Mouse (Mus musculus) right cerebral cortex, adult 2 months (tissue): ENCODE data around the gene Wt1.

Experiments used
- DNase-seq, 2 experiments: peaks; one replicate each; pipeline ENCODE4 v3.0.0; 2021 to 2022; ENCODE audit warnings: low spot score in 2 of 2

Wt1 gene

DNA sequence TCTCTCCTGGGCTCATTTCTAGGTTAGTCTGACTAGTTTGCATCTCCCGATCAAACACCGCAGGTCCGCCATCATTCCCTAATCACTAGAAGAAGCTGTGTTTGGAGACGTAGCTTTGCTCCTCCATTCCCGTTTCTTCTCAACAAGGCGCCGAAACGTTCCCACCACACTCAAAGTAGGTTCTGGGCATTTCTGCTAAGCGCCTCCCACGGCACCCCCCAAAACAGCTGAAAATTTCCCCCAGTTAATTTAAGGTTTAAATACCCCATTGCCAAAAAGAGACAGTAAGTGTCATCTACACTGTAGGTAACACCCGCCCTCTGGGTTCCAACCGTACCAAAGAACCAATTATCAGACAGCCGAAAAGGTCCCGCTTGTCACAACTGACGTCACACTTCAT, 688 bp upstream of the Wt1 start:
- no peak for DNase-seq

- DNase-seq, result no peak
Measured at GRCm38 (mm10) chr2:105126691-105127530, 582 bp downstream of the Wt1 start.

DNA sequence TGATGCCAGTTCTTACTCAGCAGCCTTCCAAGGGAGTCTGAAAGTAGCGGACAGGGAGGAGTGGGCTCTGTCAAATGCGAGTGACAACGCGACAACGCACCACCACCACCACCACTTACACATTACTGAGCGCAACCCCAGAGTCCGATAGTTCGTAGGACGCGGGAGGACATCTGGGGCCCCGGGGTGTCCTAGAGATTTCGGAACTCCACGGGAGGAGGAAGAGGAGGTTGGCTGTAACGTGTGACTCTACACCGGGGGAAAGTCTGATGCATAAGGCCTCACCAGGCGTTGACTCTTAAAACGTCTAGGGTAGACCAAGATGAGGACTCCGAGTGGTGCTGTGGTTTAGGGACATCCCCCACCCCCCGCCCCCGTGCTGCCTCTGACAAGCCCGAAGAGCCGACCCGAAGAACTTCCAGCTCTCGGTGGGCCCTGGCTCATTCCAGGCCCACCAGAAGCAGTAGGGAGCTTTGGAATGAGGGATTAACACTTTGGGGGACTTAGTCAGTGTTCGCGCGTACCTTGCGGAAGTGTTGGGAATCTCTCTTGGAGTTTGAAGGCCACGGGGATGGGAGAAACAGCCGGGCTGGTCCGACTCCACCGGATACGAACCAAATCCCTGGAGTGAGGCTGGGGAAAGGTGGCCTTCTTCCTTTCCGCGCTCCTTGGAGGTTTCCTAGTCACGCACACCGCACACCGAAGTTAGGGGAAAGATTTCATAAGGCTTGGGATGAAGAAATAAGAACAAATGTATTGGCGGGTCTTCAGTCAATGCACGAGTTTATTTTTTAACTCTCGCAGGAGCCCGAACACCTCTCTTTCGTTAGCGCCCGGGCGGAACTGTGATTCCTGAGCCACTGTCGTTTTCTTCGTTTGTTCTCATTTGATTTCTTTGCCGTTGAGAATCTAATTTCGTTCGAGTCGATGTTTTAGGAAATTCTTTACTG, 1.5 kb downstream of the Wt1 start:
- no peak for DNase-seq

- DNase-seq, result no peak
Measured at GRCm38 (mm10) chr2:105128564-105128963, 2.2 kb downstream of the Wt1 start.

GRCm38 (mm10) chr2:105130351-105131060, 4.2 kb downstream of the Wt1 start:
- no peak for DNase-seq

GRCm38 (mm10) chr2:105131061-105131810, 4.9 kb downstream of the Wt1 start:
- no peak for DNase-seq

GRCm38 (mm10) chr2:105131811-105132100, 5.4 kb downstream of the Wt1 start:
- DNase-seq, result no peak

- DNase-seq, result no peak
Measured at GRCm38 (mm10) chr2:105132300-105132699, 6.0 kb downstream of the Wt1 start.

- DNase-seq, result no peak
Measured at GRCm38 (mm10) chr2:105132933-105133795, 6.8 kb downstream of the Wt1 start.

DNA sequence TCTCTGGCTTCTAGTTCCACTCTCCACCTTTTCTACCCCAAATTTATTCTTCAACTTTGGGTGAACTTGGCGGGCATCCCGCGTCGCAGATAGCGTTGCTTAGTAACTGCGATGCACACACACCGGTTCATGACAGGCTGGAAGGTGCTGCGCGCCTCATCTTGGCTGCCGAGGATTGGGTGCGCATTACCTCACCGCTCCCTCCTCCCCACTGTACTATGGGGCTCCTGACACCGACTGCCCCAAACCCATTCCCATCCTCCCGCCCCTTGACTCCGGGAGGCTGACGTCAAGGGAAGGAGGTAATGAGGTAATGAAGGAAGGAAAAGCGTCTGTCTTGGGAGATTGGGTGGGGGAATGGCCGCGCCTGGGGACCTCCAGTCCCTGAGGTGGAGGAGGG, 8.0 kb downstream of the Wt1 start:
- no peak for DNase-seq

DNA sequence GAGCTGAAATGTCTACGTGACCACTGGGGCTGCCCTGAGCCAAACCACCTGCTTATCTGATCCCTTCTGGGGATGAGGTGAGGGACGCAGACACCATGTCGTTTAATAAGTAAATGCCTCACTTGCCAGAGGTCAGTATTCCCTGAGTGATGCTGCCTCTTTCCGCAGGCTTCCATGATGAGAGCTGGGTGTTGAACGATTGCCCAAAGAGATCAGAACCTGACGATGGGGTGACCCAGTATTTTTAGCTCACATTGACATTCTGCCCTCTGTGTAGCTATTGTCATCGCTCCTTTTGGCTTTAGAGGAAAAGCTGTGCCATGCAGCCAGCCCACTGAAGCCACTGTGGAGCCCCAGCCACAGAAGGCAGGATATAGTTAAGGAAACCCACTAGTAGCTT, 13.1 kb downstream of the Wt1 start:
- no peak for DNase-seq

DNA sequence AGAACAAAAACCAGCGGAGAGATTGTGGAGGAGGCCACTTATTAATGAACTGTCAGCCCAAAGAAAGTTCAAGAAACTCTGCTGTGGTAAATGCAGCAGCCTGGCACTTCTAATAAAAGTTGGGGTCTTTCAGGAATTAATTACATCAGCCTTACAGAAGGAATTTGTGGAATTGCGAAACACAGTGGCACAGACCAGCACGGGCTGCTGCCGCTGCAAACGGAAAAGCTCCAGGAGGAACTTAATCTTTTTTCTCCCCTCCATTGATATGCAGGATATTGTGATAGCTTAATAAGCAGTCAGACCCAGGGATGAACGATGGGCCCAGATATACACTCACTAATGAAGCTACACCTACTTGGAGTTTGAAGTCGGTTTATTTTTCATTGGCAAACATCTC, 15.0 kb downstream of the Wt1 start:
- no peak for DNase-seq

- no peak for DNase-seq
Measured at GRCm38 (mm10) chr2:105143731-105144130, 17.4 kb downstream of the Wt1 start.

DNA sequence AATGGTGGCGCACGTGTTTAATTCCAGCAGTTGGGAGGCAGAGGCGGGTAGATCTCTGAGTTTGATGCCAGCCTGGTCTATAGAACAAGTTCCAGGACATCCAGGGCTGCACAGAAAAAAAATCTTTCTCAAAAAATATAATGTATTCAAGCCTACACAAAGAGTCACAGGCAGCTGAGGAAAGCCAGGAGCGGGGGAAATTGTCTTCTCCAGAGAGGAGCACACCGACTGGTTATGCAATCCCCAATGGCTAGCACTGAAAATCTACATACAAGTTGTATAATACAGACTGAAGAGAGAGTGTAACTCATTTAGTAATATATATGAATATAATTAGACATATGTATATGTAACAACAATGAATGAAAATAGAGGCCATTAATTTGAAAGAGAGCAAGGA, 25.2 kb downstream of the Wt1 start:
- no peak for DNase-seq

DNA sequence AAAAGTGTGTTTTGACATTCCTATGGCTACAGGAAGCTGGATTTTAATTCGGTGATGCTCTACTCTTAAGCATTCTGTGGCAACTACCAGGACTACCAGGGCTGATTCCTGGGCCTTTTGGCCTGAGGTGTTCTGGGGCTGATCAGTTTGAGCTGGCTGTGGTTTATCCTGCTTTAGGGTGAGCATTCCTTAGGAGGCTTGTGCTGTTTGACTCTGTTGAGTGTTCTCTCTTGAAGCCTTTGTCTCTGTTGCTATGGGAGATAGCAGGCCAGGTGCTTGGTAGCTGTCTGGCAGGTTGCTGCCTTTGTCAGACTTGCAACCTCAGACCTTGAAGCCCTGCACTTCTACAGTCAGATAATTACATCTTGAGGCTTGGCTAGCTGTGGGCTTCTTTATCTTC, 26.7 kb downstream of the Wt1 start:
- DNase-seq, result no peak

DNA sequence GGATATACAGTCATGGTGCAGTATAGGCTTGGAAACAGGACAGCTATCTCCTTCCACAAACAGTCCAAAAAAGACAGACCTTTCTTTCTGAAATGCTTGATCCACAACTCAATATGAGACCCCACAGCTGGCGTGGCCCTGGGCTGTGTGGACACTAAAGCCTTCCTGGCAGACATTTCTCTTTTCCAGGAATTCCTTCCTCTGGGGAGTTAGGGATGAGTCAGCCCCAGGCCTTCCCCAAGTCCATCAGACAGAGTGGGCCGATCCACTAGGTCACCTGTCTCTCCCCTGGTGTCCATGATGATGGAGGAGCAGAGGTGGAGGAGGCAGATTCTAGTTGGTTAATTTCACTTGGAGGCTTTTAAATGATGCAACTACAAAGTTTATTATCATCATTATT, 34.6 kb downstream of the Wt1 start:
- no peak for DNase-seq

GRCm38 (mm10) chr2:105162763-105163162, 36.4 kb downstream of the Wt1 start:
- no peak for DNase-seq

- no peak for DNase-seq
Measured at GRCm38 (mm10) chr2:105168137-105168536, 41.8 kb downstream of the Wt1 start.

DNA sequence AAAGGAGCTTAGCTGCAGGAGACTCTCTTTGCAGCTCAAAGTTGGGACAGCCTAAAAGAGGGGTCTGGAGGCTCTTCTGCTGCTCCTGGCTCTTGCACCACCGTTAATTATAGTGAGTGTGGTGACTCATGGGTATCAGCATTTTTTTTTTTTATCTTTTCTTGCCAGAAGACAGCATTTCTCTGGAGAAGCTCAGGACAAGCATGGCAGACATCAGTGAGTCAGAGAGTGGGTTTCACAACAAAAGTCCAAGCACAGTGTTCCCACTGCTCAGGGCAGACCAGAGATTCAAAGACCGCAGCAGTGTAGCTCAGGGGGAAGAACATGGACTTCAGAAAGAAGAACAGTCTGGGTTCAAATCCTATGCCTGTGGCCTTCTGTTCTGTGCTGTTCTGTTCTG, 47.9 kb downstream of the Wt1 start:
- DNase-seq, result no peak

DNA sequence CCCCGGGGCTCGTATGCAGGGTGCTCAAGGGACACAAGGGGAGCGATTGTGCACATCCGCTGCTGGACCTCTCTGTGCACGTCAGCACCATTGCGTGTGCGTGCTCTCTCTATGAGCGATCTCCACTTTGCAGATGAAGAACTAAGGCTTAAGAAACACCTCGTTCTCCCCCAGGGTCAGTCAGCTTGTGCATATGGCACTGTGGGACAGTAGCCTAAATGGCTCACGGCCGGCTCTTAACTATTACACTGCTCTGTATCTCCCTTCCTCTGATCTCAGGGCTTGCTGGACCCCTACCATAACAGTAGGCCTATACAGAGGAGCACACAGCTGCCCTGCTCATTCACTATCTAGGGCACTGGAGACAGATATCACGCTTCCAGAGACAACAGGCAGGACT, 52.5 kb downstream of the Wt1 start:
- DNase-seq, result no peak

DNA sequence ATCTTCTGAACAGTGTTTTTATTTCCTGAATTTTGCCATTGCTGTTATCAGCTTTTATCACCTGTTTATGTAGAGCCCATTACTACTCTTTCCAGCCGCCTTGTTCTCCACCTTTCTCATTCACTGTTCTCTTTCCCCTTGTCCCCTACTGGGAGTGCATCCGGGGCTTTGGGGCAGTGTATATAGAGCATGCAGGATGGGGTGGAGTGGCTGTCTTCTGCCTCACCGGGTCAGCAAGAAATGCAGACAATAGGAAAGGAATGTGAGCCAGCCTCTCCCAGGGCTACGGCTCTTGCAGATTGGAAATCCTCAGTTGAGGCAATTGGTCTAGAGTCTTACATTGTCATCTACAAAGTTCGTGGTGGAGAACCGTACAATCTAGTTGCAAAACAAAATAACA, 56.2 kb downstream of the Wt1 start:
- no peak for DNase-seq
